Mouse (Mus musculus) megakaryocyte, embryonic 14.5 days (primary cell): ENCODE results near the gene Tmem139. TPM values are rescaled to one million over a fixed set of nuclear protein-coding genes. Genes with fewer than 3 reads are reported as not detected.

Experiments used
- H3K27me3 ChIP-seq: replicated peaks from 2 replicates; pipeline ENCODE3; 2012; ENCODE audit warnings: inconsistent platforms
- H3K36me3 ChIP-seq: replicated peaks from 2 replicates; pipeline ENCODE3; 2012; ENCODE audit warnings: low read length, inconsistent platforms, mixed read lengths
- H3K4me1 ChIP-seq: 2 replicates; pipeline ENCODE4 v1.6.1; 2012; ENCODE audit warnings: inconsistent platforms
- H3K4me3 ChIP-seq: replicated peaks from 2 replicates; pipeline ENCODE3; 2012; ENCODE audit warnings: moderate library complexity, mild to moderate bottlenecking, inconsistent platforms
- H3K9me3 ChIP-seq: 2 replicates; pipeline ENCODE4 v1.6.1; 2012; ENCODE audit warnings: inconsistent platforms
- FLI1 ChIP-seq: IDR thresholded peaks from 2 replicates; pipeline ENCODE4 v1.6.1; 2012; ENCODE audit warnings: low read length, inconsistent platforms, mixed read lengths
- GATA1 ChIP-seq: IDR thresholded peaks from 3 replicates; pipeline ENCODE4 v1.6.1; 2012; ENCODE audit warnings: mixed read lengths, low read length, inconsistent platforms, borderline replicate concordance
- polyA plus RNA-seq: library from polyadenylated mRNA; stranded (reverse); fragments of >175 nt; gene quantifications from 2 replicates; pipeline ENCODE4 v1.2.3, GENCODE M21; 2012; ENCODE audit warnings: low replicate concordance; ENCODE audit not compliant: insufficient read depth

Gene Tmem139
- polyA plus RNA-seq, 1 experiment: not detected

GRCm38 (mm10) chr6:42270817-42271216, 9.0 kb downstream of the Tmem139 start:
- Histone ChIP-seq H3K4me1 (peaks cover 22% of the 10 kb centered on the region), H3K9me3 (no peaks in the 10 kb centered on the region), H3K36me3 (peaks cover 87% of the 10 kb centered on the region), H3K27me3 (no peaks in the 10 kb centered on the region), H3K4me3 (no peak overlapping the region)
- no peak for TF ChIP-seq GATA1
- no peak for TF ChIP-seq FLI1

GRCm38 (mm10) chr6:42276151-42276550, 14.4 kb downstream of the Tmem139 start:
- Histone ChIP-seq H3K27me3 (no peaks in the 10 kb centered on the region), H3K9me3 (no peaks in the 10 kb centered on the region), H3K4me3 (no peak overlapping the region), H3K36me3 (peaks cover 100% of the 10 kb centered on the region), H3K4me1 (0 out of 2 replicates have a peak, but pooled peaks cover 3% of the 10 kb centered on the region)
- TF ChIP-seq FLI1 (no peak), GATA1 (no peak)

- 0 out of 2 replicates have a peak, but pooled peaks cover 9% of the 10 kb centered on the region for H3K4me1 ChIP-seq
- no peaks in the 10 kb centered on the region for H3K9me3 ChIP-seq
- no peak for TF ChIP-seq GATA1
- H3K36me3 ChIP-seq: peaks cover 69% of the 10 kb centered on the region
- H3K4me3 ChIP-seq: no peak overlapping the region
- H3K27me3 ChIP-seq: no peaks in the 10 kb centered on the region
Observed at GRCm38 (mm10) chr6:42282865-42283528, 21.2 kb downstream of the Tmem139 start.

DNA sequence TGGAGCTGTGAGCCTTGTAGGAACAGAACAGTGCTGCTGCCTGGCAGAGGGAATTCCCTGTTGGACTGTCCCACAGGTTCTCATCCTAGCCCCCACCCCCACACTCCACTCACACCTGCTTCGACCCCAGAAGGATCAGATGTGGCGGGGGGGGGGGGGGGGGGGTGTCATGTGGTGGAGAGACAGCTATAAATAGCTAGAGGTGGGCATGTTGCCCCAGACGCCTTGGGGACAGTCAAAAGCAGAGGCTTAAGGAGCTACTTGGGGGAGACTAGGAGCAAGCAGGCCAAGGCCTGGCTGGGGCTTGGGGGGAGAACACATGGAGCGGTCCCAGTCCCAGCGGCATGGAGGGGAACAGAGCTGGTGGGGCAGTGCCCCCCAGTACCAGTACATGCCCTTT, 24.7 kb downstream of the Tmem139 start, which contains the start of gene Clcn1:
Gene Clcn1, plus strand, starts transcription at position 238 of the 400 bp plus-strand sequence.
- Histone ChIP-seq H3K4me3 (no peak within 1 kb of the TSS), H3K4me1 (0 out of 2 replicates have a peak, but pooled peaks cover 6% of the 10 kb centered on the region), H3K9me3 (no peaks in the 10 kb centered on the region), H3K36me3 (peaks cover 35% of the 10 kb centered on the region), H3K27me3 (peaks cover 14% of the 10 kb centered on the region)
- TF ChIP-seq GATA1 (no peak), FLI1 (no peak)

DNA sequence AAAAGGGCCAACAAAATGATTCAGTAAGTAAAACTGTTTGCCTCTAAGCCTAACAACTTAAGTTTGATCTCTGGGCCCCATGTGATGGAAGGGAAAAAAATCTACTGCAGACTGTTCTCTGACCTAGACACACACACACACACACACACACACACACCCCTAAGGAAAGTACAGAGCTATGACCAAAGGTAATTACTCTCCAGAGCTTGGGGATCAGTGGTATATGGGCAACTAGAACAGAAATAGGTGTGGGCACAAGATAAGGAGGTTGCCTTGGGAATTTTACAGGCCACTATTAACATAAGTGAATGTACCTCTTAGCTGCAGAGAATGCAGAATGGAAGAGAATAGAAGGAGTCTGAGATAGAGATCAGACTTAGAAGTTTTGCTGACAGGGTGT, 25.8 kb downstream of the Tmem139 start:
- TF ChIP-seq GATA1 (no peak), FLI1 (no peak)
- H3K9me3 ChIP-seq: no peaks in the 10 kb centered on the region
- H3K27me3 ChIP-seq: peaks cover 18% of the 10 kb centered on the region
- peaks cover 24% of the 10 kb centered on the region for H3K36me3 ChIP-seq
- H3K4me3 ChIP-seq: no peak overlapping the region
- H3K4me1 ChIP-seq: 0 out of 2 replicates have a peak, but pooled peaks cover 6% of the 10 kb centered on the region

- no peak for TF ChIP-seq GATA1
- TF ChIP-seq FLI1: no peak
- Histone ChIP-seq H3K36me3 (no peaks in the 10 kb centered on the region), H3K4me1 (peaks cover 19% of the 10 kb centered on the region), H3K27me3 (peaks cover 55% of the 10 kb centered on the region), H3K9me3 (no peaks in the 10 kb centered on the region), H3K4me3 (peak overlapping the region; percentile 28)
Observed at GRCm38 (mm10) chr6:42293327-42293726, 31.6 kb downstream of the Tmem139 start.

GRCm38 (mm10) chr6:42295549-42296094, 33.9 kb downstream of the Tmem139 start:
- H3K4me1 ChIP-seq: peaks cover 38% of the 10 kb centered on the region
- peaks cover 54% of the 10 kb centered on the region for H3K27me3 ChIP-seq
- no peaks in the 10 kb centered on the region for H3K9me3 ChIP-seq
- TF ChIP-seq GATA1: no peak
- no peak for TF ChIP-seq FLI1
- H3K4me3 ChIP-seq: no peak overlapping the region
- no peaks in the 10 kb centered on the region for H3K36me3 ChIP-seq

GRCm38 (mm10) chr6:42299362-42299761, 37.6 kb downstream of the Tmem139 start:
- Histone ChIP-seq H3K36me3 (no peaks in the 10 kb centered on the region), H3K4me1 (peaks cover 30% of the 10 kb centered on the region), H3K4me3 (peak overlapping the region; percentile 86), H3K9me3 (no peaks in the 10 kb centered on the region), H3K27me3 (peaks cover 35% of the 10 kb centered on the region)
- TF ChIP-seq FLI1: no peak
- no peak for TF ChIP-seq GATA1

DNA sequence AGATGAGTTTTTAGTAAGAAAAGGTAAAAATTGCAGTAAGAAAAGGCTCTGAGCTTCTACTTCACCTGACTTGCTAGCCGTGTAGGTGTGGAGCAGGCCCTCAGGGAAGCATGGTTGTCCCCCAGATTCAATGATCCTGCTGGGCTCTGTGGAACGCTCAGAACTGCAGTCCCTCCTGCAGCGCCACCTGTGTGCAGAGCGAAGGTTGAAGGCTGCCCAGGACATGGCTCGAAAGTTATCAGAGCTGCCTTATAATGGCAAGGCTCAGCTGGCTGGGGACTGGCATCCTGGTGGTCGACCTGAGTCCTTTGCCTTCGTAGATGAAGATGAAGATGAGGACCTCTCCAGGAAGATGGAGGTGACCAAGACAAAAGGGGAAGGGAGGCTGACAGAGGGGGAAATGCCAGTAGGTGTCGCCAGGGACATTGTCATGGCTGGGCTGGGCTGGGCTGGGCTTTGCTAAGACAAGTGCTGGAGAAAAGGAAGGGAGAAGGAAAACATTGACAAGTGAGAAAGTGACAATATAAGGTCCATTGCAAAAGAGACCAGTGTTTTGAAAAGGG, 48.1 kb downstream of the Tmem139 start:
- Histone ChIP-seq H3K4me3 (no peak overlapping the region), H3K4me1 (peaks cover 15% of the 10 kb centered on the region), H3K27me3 (peaks cover 33% of the 10 kb centered on the region), H3K9me3 (no peaks in the 10 kb centered on the region), H3K36me3 (no peaks in the 10 kb centered on the region)
- TF ChIP-seq FLI1: no peak
- no peak for TF ChIP-seq GATA1

DNA sequence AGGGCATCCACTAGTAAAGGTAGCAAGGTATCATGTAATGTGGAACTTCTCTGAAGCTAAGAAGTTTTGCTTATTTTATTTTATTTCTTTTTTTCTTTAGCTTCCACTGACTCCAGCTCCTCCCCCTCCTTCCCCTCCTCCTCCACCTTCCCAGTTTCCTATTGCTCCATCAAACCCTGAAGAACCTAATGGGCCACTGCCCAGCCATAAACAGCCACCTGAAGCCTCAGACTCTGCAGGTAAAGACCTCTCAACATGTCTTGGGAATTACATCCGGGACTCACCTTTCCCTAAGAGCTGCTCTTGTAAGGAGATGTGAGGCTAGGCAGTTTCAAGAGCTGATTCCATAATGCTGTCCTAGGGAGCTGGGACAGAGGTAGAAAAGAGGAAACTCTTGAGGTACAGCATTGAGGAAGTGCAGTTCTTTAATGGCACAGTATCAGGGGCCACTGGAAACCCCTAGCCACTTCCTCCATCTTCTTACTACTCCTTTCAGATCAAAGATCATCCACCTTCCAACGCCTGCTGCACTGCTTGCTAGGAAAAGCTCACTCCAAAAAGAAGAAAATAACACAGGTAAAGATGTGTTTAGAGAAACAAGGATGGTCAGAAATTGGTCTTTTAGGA, 48.8 kb downstream of the Tmem139 start:
- Histone ChIP-seq H3K27me3 (peaks cover 35% of the 10 kb centered on the region), H3K4me1 (peaks cover 15% of the 10 kb centered on the region), H3K36me3 (no peaks in the 10 kb centered on the region), H3K9me3 (no peaks in the 10 kb centered on the region), H3K4me3 (no peak overlapping the region)
- TF ChIP-seq FLI1 (no peak), GATA1 (no peak)

Other genes with a start within 250 kb of the Tmem139 start
- gene Sva, start 223.6 kb upstream of the Tmem139 start, polyA plus RNA-seq: not detected in 2 replicates
- gene Tas2r139, start 121.0 kb upstream of the Tmem139 start, polyA plus RNA-seq: not detected in 2 replicates
- gene Tas2r144, start 46.6 kb upstream of the Tmem139 start, polyA plus RNA-seq: not detected in 2 replicates
- 0.46 TPM in 1 of 2 replicates, not detected in the other for gene Gstk1, start 16.0 kb upstream of the Tmem139 start, polyA plus RNA-seq
- gene Casp2, start 3.0 kb downstream of the Tmem139 start, polyA plus RNA-seq: 1.2 and 13.2 TPM in 2 replicates
- not detected in 2 replicates for gene Clcn1, start 24.7 kb downstream of the Tmem139 start, polyA plus RNA-seq
- gene Fam131b, start 62.7 kb downstream of the Tmem139 start, polyA plus RNA-seq: 0.41 TPM in 1 of 2 replicates, not detected in the other
- gene Zyx, start 87.7 kb downstream of the Tmem139 start, polyA plus RNA-seq: 8,612 and 27,789 TPM in 2 replicates
- not detected in 2 replicates for gene Epha1, start 111.3 kb downstream of the Tmem139 start, polyA plus RNA-seq
- not detected in 2 replicates for gene Tas2r143, start 138.3 kb downstream of the Tmem139 start, polyA plus RNA-seq
- gene Tas2r135, start 143.5 kb downstream of the Tmem139 start, polyA plus RNA-seq: not detected in 2 replicates
- not detected in 2 replicates for gene Tas2r126, start 172.6 kb downstream of the Tmem139 start, polyA plus RNA-seq
- gene Olfr458, start 203.2 kb downstream of the Tmem139 start, polyA plus RNA-seq: not detected in 2 replicates
- gene Olfr457, start 214.4 kb downstream of the Tmem139 start, polyA plus RNA-seq: not detected in 2 replicates
- not detected in 2 replicates for gene Olfr456, start 225.2 kb downstream of the Tmem139 start, polyA plus RNA-seq